Mouse (Mus musculus) intestine, embryonic 16.5 days (tissue): Measurements from ENCODE around the gene Farp1. TPM values are rescaled to one million over a fixed set of nuclear protein-coding genes. Genes with fewer than 3 reads are reported as not detected.

Experiments used
- ATAC-seq: fragments of 200-750 bp; cut with Nextera tagmentation; 2 replicates; pipeline ENCODE4 v1.8.0; 2017; ENCODE audit warnings: moderate TSS enrichment, moderate library complexity
- H3K27ac ChIP-seq: fragments of 300-500 bp; sonication (generic); 2 replicates; pipeline ENCODE4 v1.5.1; 2014; ENCODE audit warnings: mild to moderate bottlenecking, low read length
- H3K27me3 ChIP-seq: fragments of 300-500 bp; sonication (generic); replicated peaks from 2 replicates; pipeline ENCODE4 v1.6.1; 2014; ENCODE audit warnings: low read length, control low read depth, mixed read lengths; ENCODE audit not compliant: control insufficient read depth, insufficient read depth
- H3K36me3 ChIP-seq: fragments of 300-500 bp; sonication (generic); 2 replicates; pipeline ENCODE4 v1.6.1; 2014; ENCODE audit warnings: low read length, control low read depth; ENCODE audit not compliant: control insufficient read depth, insufficient read depth
- H3K4me1 ChIP-seq: fragments of 300-500 bp; sonication (generic); 2 replicates; pipeline ENCODE4 v1.6.1; 2014; ENCODE audit warnings: low read length, control low read depth, mixed read lengths; ENCODE audit not compliant: control insufficient read depth, insufficient read depth
- H3K4me2 ChIP-seq: fragments of 300-500 bp; sonication (generic); 2 replicates; pipeline ENCODE4 v1.6.1; 2014; ENCODE audit warnings: low read depth, low read length, control low read depth
- H3K4me3 ChIP-seq: fragments of 300-500 bp; sonication (generic); 2 replicates; pipeline ENCODE4 v1.5.1; 2014; ENCODE audit warnings: mild to moderate bottlenecking, low read length
- H3K9ac ChIP-seq: fragments of 300-500 bp; sonication (generic); 2 replicates; pipeline ENCODE4 v1.6.1; 2014; ENCODE audit warnings: low read depth, low read length
- H3K9me3 ChIP-seq: fragments of 300-500 bp; sonication (generic); 2 replicates; pipeline ENCODE4 v1.6.1; 2016; ENCODE audit warnings: low read length, control low read depth; ENCODE audit not compliant: control insufficient read depth
- WGBS: fragments of 180-500 bp; shearing (Covaris S2); extraction: QIAGEN DNeasy Blood & Tissue Kit; methylation state at CpG from one replicate; pipeline ENCODE4 v1.1.7; 2014; 5-methylcytosine and 5-hydroxymethylcytosine counted together
- polyA plus RNA-seq: library from polyadenylated mRNA; unstranded; fragments of >200 nt; fragmentation: Nextera tagmentation; extraction: Ambion mirVana; gene quantifications from 2 replicates; pipeline ENCODE4 v1.2.1, GENCODE M21; 2015

The Farp1 gene
- polyA plus RNA-seq, 1 experiment from 2014 or later: 8.7 TPM

GRCm38 (mm10) chr14:121208159-121208515, 173.1 kb downstream of the Farp1 start:
- ATAC-seq: no peak
- Histone ChIP-seq H3K27me3 (no peaks in the 10 kb centered on the region), H3K36me3 (no peaks in the 10 kb centered on the region; the same call in 1 of the 2 replicates), H3K4me2 (no peak overlapping the region), H3K4me3 (no peak overlapping the region), H3K4me1 (no peaks in the 10 kb centered on the region), H3K27ac (no peak overlapping the region), H3K9me3 (no peaks in the 10 kb centered on the region), H3K9ac (no peak overlapping the region)
- WGBS: 66% methylated on average over 3 of the region's 3 CpGs

- Histone ChIP-seq H3K4me1 (peaks cover 8% of the 10 kb centered on the region; the same call in 1 of the 2 replicates), H3K27ac (no peak overlapping the region), H3K9ac (no peak overlapping the region), H3K9me3 (no peaks in the 10 kb centered on the region), H3K36me3 (no peaks in the 10 kb centered on the region; the same call in 1 of the 2 replicates), H3K27me3 (no peaks in the 10 kb centered on the region), H3K4me2 (no peak overlapping the region), H3K4me3 (no peak overlapping the region)
- WGBS: 56% methylated on average over 3 of the region's 3 CpGs
- no peak for ATAC-seq
These were observed 175.3 kb downstream of the Farp1 start for GRCm38 (mm10) chr14:121210318-121210717.

GRCm38 (mm10) chr14:121213650-121214049, 178.7 kb downstream of the Farp1 start:
- H3K4me1 ChIP-seq: peaks cover 13% of the 10 kb centered on the region; the same call in 1 of the 2 replicates
- H3K9me3 ChIP-seq: no peaks in the 10 kb centered on the region
- H3K36me3 ChIP-seq: no peaks in the 10 kb centered on the region; the same call in 1 of the 2 replicates
- H3K9ac ChIP-seq: no peak overlapping the region
- 91% methylated on average over 4 of the region's 4 CpGs for WGBS
- no peak overlapping the region for H3K27ac ChIP-seq
- no peak overlapping the region for H3K4me3 ChIP-seq
- ATAC-seq: no peak
- H3K27me3 ChIP-seq: no peaks in the 10 kb centered on the region
- no peak overlapping the region for H3K4me2 ChIP-seq

- no peak overlapping the region for H3K4me3 ChIP-seq
- H3K27me3 ChIP-seq: no peaks in the 10 kb centered on the region
- no peak for ATAC-seq
- no peaks in the 10 kb centered on the region for H3K9me3 ChIP-seq
- H3K4me2 ChIP-seq: no peak overlapping the region
- no peak overlapping the region for H3K9ac ChIP-seq
- WGBS: 86% methylated on average over 11 of the region's 11 CpGs
- peak overlapping the region; percentile 42 for H3K27ac ChIP-seq
- no peaks in the 10 kb centered on the region; the same call in 1 of the 2 replicates for H3K36me3 ChIP-seq
- H3K4me1 ChIP-seq: peaks cover 13% of the 10 kb centered on the region; the same call in 1 of the 2 replicates
These were observed 179.7 kb downstream of the Farp1 start for GRCm38 (mm10) chr14:121214636-121215257.

- peaks cover 13% of the 10 kb centered on the region; the same call in 1 of the 2 replicates for H3K4me1 ChIP-seq
- 53% methylated on average over 5 of the region's 5 CpGs for WGBS
- no peak overlapping the region for H3K9ac ChIP-seq
- H3K27me3 ChIP-seq: no peaks in the 10 kb centered on the region
- H3K27ac ChIP-seq: no peak overlapping the region
- H3K4me2 ChIP-seq: no peak overlapping the region
- H3K36me3 ChIP-seq: no peaks in the 10 kb centered on the region; the same call in 1 of the 2 replicates
- H3K4me3 ChIP-seq: no peak overlapping the region
- no peak for ATAC-seq
- H3K9me3 ChIP-seq: no peaks in the 10 kb centered on the region
These were observed 180.8 kb downstream of the Farp1 start for GRCm38 (mm10) chr14:121215817-121216216.

- H3K4me2 ChIP-seq: no peak overlapping the region
- peaks cover 3% of the 10 kb centered on the region; the same call in 1 of the 2 replicates for H3K36me3 ChIP-seq
- H3K27me3 ChIP-seq: no peaks in the 10 kb centered on the region
- no peak for ATAC-seq
- H3K9me3 ChIP-seq: no peaks in the 10 kb centered on the region
- H3K4me3 ChIP-seq: no peak overlapping the region
- H3K27ac ChIP-seq: no peak overlapping the region
- 75% methylated on average over 6 of the region's 6 CpGs for WGBS
- H3K9ac ChIP-seq: no peak overlapping the region
- peaks cover 13% of the 10 kb centered on the region; the same call in 1 of the 2 replicates for H3K4me1 ChIP-seq
These were observed 181.7 kb downstream of the Farp1 start for GRCm38 (mm10) chr14:121216672-121217071.

GRCm38 (mm10) chr14:121218620-121219019, 183.6 kb downstream of the Farp1 start:
- H3K4me2 ChIP-seq: no peak overlapping the region
- H3K27me3 ChIP-seq: no peaks in the 10 kb centered on the region
- no peak overlapping the region for H3K27ac ChIP-seq
- no peak overlapping the region for H3K9ac ChIP-seq
- peaks cover 13% of the 10 kb centered on the region; the same call in 1 of the 2 replicates for H3K4me1 ChIP-seq
- peaks cover 3% of the 10 kb centered on the region; the same call in 1 of the 2 replicates for H3K36me3 ChIP-seq
- WGBS: 81% methylated on average over 7 of the region's 7 CpGs
- no peaks in the 10 kb centered on the region for H3K9me3 ChIP-seq
- H3K4me3 ChIP-seq: no peak overlapping the region
- ATAC-seq: no peak

GRCm38 (mm10) chr14:121219226-121220039, 184.4 kb downstream of the Farp1 start:
- Histone ChIP-seq H3K27me3 (no peaks in the 10 kb centered on the region), H3K27ac (no peak overlapping the region), H3K9ac (no peak overlapping the region), H3K36me3 (peaks cover 3% of the 10 kb centered on the region; the same call in 1 of the 2 replicates), H3K4me1 (peaks cover 12% of the 10 kb centered on the region; the same call in 1 of the 2 replicates), H3K4me2 (no peak overlapping the region), H3K9me3 (no peaks in the 10 kb centered on the region), H3K4me3 (no peak overlapping the region)
- 77% methylated on average over 10 of the region's 10 CpGs for WGBS
- no peak for ATAC-seq

- no peak for ATAC-seq
- Histone ChIP-seq H3K4me2 (no peak overlapping the region), H3K4me1 (peaks cover 9% of the 10 kb centered on the region; the same call in 1 of the 2 replicates), H3K9ac (no peak overlapping the region), H3K4me3 (no peak overlapping the region), H3K36me3 (peaks cover 3% of the 10 kb centered on the region; the same call in 1 of the 2 replicates), H3K27ac (no peak overlapping the region), H3K27me3 (no peaks in the 10 kb centered on the region), H3K9me3 (no peaks in the 10 kb centered on the region)
- WGBS: 97% methylated on average over 1 of the region's 1 CpGs
These were observed 185.0 kb downstream of the Farp1 start for GRCm38 (mm10) chr14:121220040-121220322.
